Mouse (Mus musculus): ENCODE data around the gene Cog1. TPM values are rescaled to one million over a fixed set of nuclear protein-coding genes. Genes with fewer than 3 reads are reported as not detected.

Cog1 gene
- polyA plus RNA-seq, 1 experiment from 2014 or later = 18.6 TPM

- Histone ChIP-seq H3K27ac (ENCODE audit: low read length) (no peak overlapping the region), H3K36me3 (ENCODE audit: insufficient read depth, low read length) (peaks cover 18% of the 10 kb centered on the region), H3K4me2 (replicated peaks; ENCODE audit: low read depth, low read length) (no peak overlapping the region), H3K9me3 (ENCODE audit: low read length) (no peaks in the 10 kb centered on the region), H3K4me1 (ENCODE audit: insufficient read depth, low read depth, low read length) (peaks cover 6% of the 10 kb centered on the region; the same call in 1 of the 2 replicates), H3K27me3 (replicated peaks; ENCODE audit: insufficient read depth, low read length) (no peaks in the 10 kb centered on the region), H3K4me3 (ENCODE audit: low read depth, low read length) (no peak overlapping the region), H3K9ac (replicated peaks; ENCODE audit: low read depth) (no peak overlapping the region)
- 91% methylated on average over 2 of the region's 2 CpGs for WGBS
- ATAC-seq = no peak
- no peak for DNase-seq (ENCODE audit: low spot score)
- TF ChIP-seq EP300 (IDR thresholded peaks at IDR 0.05) = no peak
These were observed 28.4 kb downstream of the Cog1 start for GRCm38 (mm10) chr11:113677378-113677777.

DNA sequence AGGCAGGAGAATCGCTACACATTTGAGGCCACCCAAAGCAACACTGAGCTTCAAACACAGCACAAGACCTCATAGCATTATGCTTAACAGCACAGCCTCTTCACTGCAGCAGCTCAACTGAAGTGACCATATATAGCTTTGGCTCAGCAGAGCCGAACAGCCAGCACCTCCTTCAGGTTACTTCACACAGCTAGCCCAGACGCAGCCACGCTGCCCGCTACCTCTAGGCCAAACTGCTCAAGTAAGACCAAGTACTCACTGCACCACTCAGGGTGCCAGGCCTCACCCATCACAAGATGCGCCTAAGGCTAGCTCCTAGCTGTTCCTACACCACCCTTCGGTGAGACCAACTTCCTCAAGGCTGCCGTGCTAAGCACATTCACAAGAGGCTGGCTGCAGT is 29.4 kb downstream of the Cog1 start:
- Histone ChIP-seq H3K27me3 (replicated peaks; ENCODE audit: insufficient read depth, low read length) (no peaks in the 10 kb centered on the region), H3K9me3 (ENCODE audit: low read length) (no peaks in the 10 kb centered on the region), H3K27ac (ENCODE audit: low read length) (no peak overlapping the region), H3K9ac (replicated peaks; ENCODE audit: low read depth) (no peak overlapping the region), H3K4me2 (replicated peaks; ENCODE audit: low read depth, low read length) (no peak overlapping the region), H3K4me1 (ENCODE audit: insufficient read depth, low read depth, low read length) (peaks cover 10% of the 10 kb centered on the region; the same call in 1 of the 2 replicates), H3K4me3 (ENCODE audit: low read depth, low read length) (no peak overlapping the region), H3K36me3 (ENCODE audit: insufficient read depth, low read length) (peaks cover 11% of the 10 kb centered on the region; the same call in 1 of the 2 replicates)
- WGBS = 70% methylated on average over 8 of the region's 8 CpGs
- TF ChIP-seq EP300 (IDR thresholded peaks at IDR 0.05) = no peak
- no peak; the same call in 1 of the 2 replicates for TF ChIP-seq CTCF (IDR thresholded peaks at IDR 0.05)
- ATAC-seq (peak; percentile 12; the same call in 1 of the 2 replicates), DNase-seq (ENCODE audit: low spot score) (no peak)

DNA sequence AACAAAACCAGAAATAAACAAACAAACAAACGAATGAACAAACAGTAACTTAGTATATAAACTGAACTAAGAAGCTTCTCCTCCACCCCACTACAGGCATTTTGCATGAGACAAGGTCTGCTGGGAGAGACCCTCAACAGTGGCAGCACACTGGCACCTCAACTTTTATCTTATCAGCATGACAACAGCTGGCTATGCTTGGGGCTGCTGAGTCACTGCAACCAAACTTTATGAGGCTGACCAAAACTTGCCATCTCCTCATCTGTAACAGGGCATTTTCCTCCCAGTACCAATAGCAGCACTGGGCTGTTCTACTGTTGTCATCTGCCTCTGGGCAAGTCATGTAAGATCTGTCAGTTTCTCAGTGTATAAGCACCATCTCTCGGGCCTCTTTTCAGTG is 32.0 kb downstream of the Cog1 start:
- Histone ChIP-seq H3K36me3 (ENCODE audit: insufficient read depth, low read length) (0 out of 2 replicates have a peak, but pooled peaks cover 3% of the 10 kb centered on the region), H3K27me3 (replicated peaks; ENCODE audit: insufficient read depth, low read length) (no peaks in the 10 kb centered on the region), H3K4me2 (replicated peaks; ENCODE audit: low read depth, low read length) (no peak overlapping the region), H3K9me3 (ENCODE audit: low read length) (no peaks in the 10 kb centered on the region), H3K4me1 (ENCODE audit: insufficient read depth, low read depth, low read length) (peaks cover 12% of the 10 kb centered on the region; the same call in 1 of the 2 replicates), H3K9ac (replicated peaks; ENCODE audit: low read depth) (no peak overlapping the region), H3K27ac (ENCODE audit: low read length) (no peak overlapping the region), H3K4me3 (ENCODE audit: low read depth, low read length) (no peak overlapping the region)
- TF ChIP-seq CTCF (IDR thresholded peaks at IDR 0.05) (no peak), EP300 (IDR thresholded peaks at IDR 0.05) (no peak)
- ATAC-seq = no peak
- DNase-seq (ENCODE audit: low spot score) = no peak
- 71% methylated on average over 2 of the region's 2 CpGs for WGBS

- no peak overlapping the region for H3K4me3 ChIP-seq (ENCODE audit: low read depth, low read length)
- no peak for DNase-seq (ENCODE audit: low spot score)
- H3K27ac ChIP-seq (ENCODE audit: low read length) = no peak overlapping the region
These were observed 33.0 kb downstream of the Cog1 start for GRCm38 (mm10) chr11:113681979-113682378.

GRCm38 (mm10) chr11:113682897-113683626 is 34.1 kb downstream of the Cog1 start:
- peak overlapping the region; percentile 85 for H3K4me2 ChIP-seq (replicated peaks; ENCODE audit: low read depth, low read length)
- TF ChIP-seq CTCF (IDR thresholded peaks at IDR 0.05) (no peak), EP300 (IDR thresholded peaks at IDR 0.05) (no peak)
- H3K9me3 ChIP-seq (ENCODE audit: low read length) = no peaks in the 10 kb centered on the region
- WGBS = 6% methylated on average over 35 of the region's 38 CpGs
- peak overlapping the region; percentile 83 for H3K9ac ChIP-seq (replicated peaks; ENCODE audit: low read depth)
- ATAC-seq (peak; percentile 46), DNase-seq (ENCODE audit: low spot score) (peak; percentile 74)
- peaks cover 12% of the 10 kb centered on the region; the same call in 1 of the 2 replicates for H3K4me1 ChIP-seq (ENCODE audit: insufficient read depth, low read depth, low read length)
- peak overlapping the region; percentile 97 for H3K4me3 ChIP-seq (ENCODE audit: low read depth, low read length)
- peak overlapping the region; percentile 98 for H3K27ac ChIP-seq (ENCODE audit: low read length)
- no peaks in the 10 kb centered on the region for H3K27me3 ChIP-seq (replicated peaks; ENCODE audit: insufficient read depth, low read length)
- H3K36me3 ChIP-seq (ENCODE audit: insufficient read depth, low read length) = no peaks in the 10 kb centered on the region

More at GRCm38 (mm10) chr11:113681979-113682378, 33.0 kb downstream of the Cog1 start:
- H3K9ac ChIP-seq (replicated peaks; ENCODE audit: low read depth) = no peak overlapping the region
- H3K36me3 ChIP-seq (ENCODE audit: insufficient read depth, low read length) = no peaks in the 10 kb centered on the region
- no peaks in the 10 kb centered on the region for H3K9me3 ChIP-seq (ENCODE audit: low read length)
- TF ChIP-seq EP300 (IDR thresholded peaks at IDR 0.05) (no peak), CTCF (IDR thresholded peaks at IDR 0.05) (peak; percentile 20; the same call in 1 of the 2 replicates)
- no peak for ATAC-seq
- no peaks in the 10 kb centered on the region for H3K27me3 ChIP-seq (replicated peaks; ENCODE audit: insufficient read depth, low read length)
- H3K4me1 ChIP-seq (ENCODE audit: insufficient read depth, low read depth, low read length) = peaks cover 12% of the 10 kb centered on the region; the same call in 1 of the 2 replicates
- H3K4me2 ChIP-seq (replicated peaks; ENCODE audit: low read depth, low read length) = peak overlapping the region; percentile 85; the same call in 1 of the 2 replicates

- H3K4me2 ChIP-seq (replicated peaks; ENCODE audit: low read depth, low read length) = peak overlapping the region; percentile 85
- H3K9ac ChIP-seq (replicated peaks; ENCODE audit: low read depth) = peak overlapping the region; percentile 83
- H3K9me3 ChIP-seq (ENCODE audit: low read length) = no peaks in the 10 kb centered on the region
- DNase-seq (ENCODE audit: low spot score) (no peak), ATAC-seq (peak; percentile 55)
- H3K4me1 ChIP-seq (ENCODE audit: insufficient read depth, low read depth, low read length) = peaks cover 12% of the 10 kb centered on the region; the same call in 1 of the 2 replicates
- peak overlapping the region; percentile 97 for H3K4me3 ChIP-seq (ENCODE audit: low read depth, low read length)
- peak overlapping the region; percentile 98 for H3K27ac ChIP-seq (ENCODE audit: low read length)
- no peaks in the 10 kb centered on the region for H3K27me3 ChIP-seq (replicated peaks; ENCODE audit: insufficient read depth, low read length)
- whole genome bisulfite sequencing = under 1% methylated on average over 21 of the region's 38 CpGs
- TF ChIP-seq CTCF (IDR thresholded peaks at IDR 0.05) (no peak), EP300 (IDR thresholded peaks at IDR 0.05) (no peak)
- 0 out of 2 replicates have a peak, but pooled peaks cover 3% of the 10 kb centered on the region for H3K36me3 ChIP-seq (ENCODE audit: insufficient read depth, low read length)
These were observed 34.6 kb downstream of the Cog1 start for GRCm38 (mm10) chr11:113683627-113683956.
